Comparison of ENCODE assay signal across 21 mouse cellular contexts in the genomic region with DNA sequence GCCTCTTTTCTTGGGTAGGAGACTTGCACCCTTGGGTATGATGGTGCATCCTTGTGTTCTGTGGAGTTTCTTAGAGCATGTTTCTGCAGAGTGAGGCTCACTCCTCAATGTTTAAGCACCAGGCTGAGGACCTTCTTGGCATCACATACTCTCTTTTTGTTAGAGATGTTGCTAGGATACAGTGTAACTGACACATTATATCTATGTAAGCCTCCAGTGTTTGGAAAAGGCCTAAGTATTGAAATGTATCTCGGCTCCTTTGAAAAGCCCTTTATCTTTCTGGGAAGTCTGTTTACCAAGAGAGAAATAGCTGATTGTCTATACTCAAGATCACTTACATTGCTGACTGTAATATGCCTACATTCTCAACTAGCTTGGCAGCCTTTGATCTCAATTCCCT.
DNase-seq lines count a peak whose midpoint lies in the region; ATAC-seq lines count a peak whose summit lies in the region.
"Had no signal": no experiment of that assay in that cellular context is flagged by ENCODE, and none has a peak within 500 bp of the region (broad histone marks: within the 10 kb centered on the region; RNA-seq: fewer than 3 reads in every experiment).

No protein-coding gene starts in this region.

- DNase-seq in frontal cortex, adult 2 months (ENCODE audit: extremely low spot score in 1 of 2, low spot score in 1 of 2), result no peak
- DNase-seq in hindbrain, embryonic 14.5 days (ENCODE audit: low spot score), result no peak
- peak; percentile 35 for DNase-seq in midbrain, embryonic 14.5 days
- DNase-seq in spleen, adult 18-20 months, result no peak
- DNase-seq in adrenal gland, adult 18-20 months (ENCODE audit: low spot score in 2 of 2), result no peak
- no peak for DNase-seq in cerebellum, adult 9-11 months
- DNase-seq: adrenal gland, adult 8-10 months; cerebellum, adult 11 months; cerebellum, postnatal 36 days; gastrocnemius, adult 2 months; kidney, adult 18-20 months; kidney, postnatal 25 days; layer of hippocampus, adult 9-11 months; lung, postnatal 10 days; thymus, postnatal 36 days had no signal

- WGBS in forebrain, embryonic 12.5 days, result 26% methylated on average over 1 of the region's 1 CpGs
- 7% methylated on average over 1 of the region's 1 CpGs for WGBS in hindbrain, embryonic 14.5 days
- 3% methylated on average over 1 of the region's 1 CpGs for WGBS in midbrain, embryonic 14.5 days

- no peaks in the 10 kb centered on the region for H3K27me3 ChIP-seq in forebrain, embryonic 12.5 days
- H3K27me3 ChIP-seq in hindbrain, embryonic 14.5 days (ENCODE audit: control insufficient read depth, insufficient read depth, low read length), result no peaks in the 10 kb centered on the region
- no peaks in the 10 kb centered on the region for H3K27me3 ChIP-seq in midbrain, embryonic 14.5 days (ENCODE audit: control insufficient read depth, insufficient read depth, low read length)
- H3K27me3 ChIP-seq: CH12.LX; limb, embryonic 13.5 days had no signal

- no peak overlapping the region for H3K27ac ChIP-seq in forebrain, embryonic 12.5 days
- H3K27ac ChIP-seq in hindbrain, embryonic 14.5 days, result no peak overlapping the region
- H3K27ac ChIP-seq in midbrain, embryonic 14.5 days (replicated peaks; ENCODE audit: low read depth, low read length), result no peak overlapping the region
- H3K27ac ChIP-seq: gastrocnemius, adult 2 months; limb, embryonic 13.5 days; liver, embryonic 14.5 days had no signal

- H3K9ac ChIP-seq in forebrain, embryonic 12.5 days, result no peak overlapping the region
- no peak overlapping the region for H3K9ac ChIP-seq in hindbrain, embryonic 14.5 days
- no peak overlapping the region for H3K9ac ChIP-seq in midbrain, embryonic 14.5 days (replicated peaks; ENCODE audit: low read length)
- H3K9ac ChIP-seq: limb, embryonic 13.5 days; liver, embryonic 14.5 days had no signal

- peaks cover 8% of the 10 kb centered on the region for H3K4me1 ChIP-seq in forebrain, embryonic 12.5 days
- no peaks in the 10 kb centered on the region for H3K4me1 ChIP-seq in hindbrain, embryonic 14.5 days (replicated peaks; ENCODE audit: control insufficient read depth, insufficient read depth, low read length)
- peaks cover 12% of the 10 kb centered on the region; the same call in 1 of the 2 replicates for H3K4me1 ChIP-seq in midbrain, embryonic 14.5 days (ENCODE audit: control insufficient read depth, insufficient read depth, low read length)
- H3K4me1 ChIP-seq: limb, embryonic 13.5 days had no signal

- H3K36me3 ChIP-seq in forebrain, embryonic 12.5 days (replicated peaks), result no peaks in the 10 kb centered on the region
- peaks cover 15% of the 10 kb centered on the region for H3K36me3 ChIP-seq in hindbrain, embryonic 14.5 days (replicated peaks; ENCODE audit: control insufficient read depth, insufficient read depth)
- H3K36me3 ChIP-seq in midbrain, embryonic 14.5 days (ENCODE audit: control insufficient read depth, insufficient read depth, low read length), result peaks cover 3% of the 10 kb centered on the region; the same call in 1 of the 2 replicates

- no peak overlapping the region for H3K4me2 ChIP-seq in forebrain, embryonic 12.5 days
- H3K4me2 ChIP-seq in hindbrain, embryonic 14.5 days (replicated peaks), result no peak overlapping the region
- no peak overlapping the region for H3K4me2 ChIP-seq in midbrain, embryonic 14.5 days (ENCODE audit: low read length)
- H3K4me2 ChIP-seq: limb, embryonic 13.5 days had no signal

- H3K9me3 ChIP-seq in forebrain, embryonic 12.5 days, result no peaks in the 10 kb centered on the region
- H3K9me3 ChIP-seq in hindbrain, embryonic 14.5 days (ENCODE audit: control insufficient read depth, low read length), result no peaks in the 10 kb centered on the region
- no peaks in the 10 kb centered on the region for H3K9me3 ChIP-seq in midbrain, embryonic 14.5 days (ENCODE audit: control insufficient read depth, low read length)
- H3K9me3 ChIP-seq: limb, embryonic 13.5 days; megakaryocyte, embryonic 14.5 days had no signal

- H3K4me3 ChIP-seq in forebrain, embryonic 12.5 days (replicated peaks), result no peak overlapping the region
- H3K4me3 ChIP-seq in hindbrain, embryonic 14.5 days (replicated peaks; ENCODE audit: low read length), result no peak overlapping the region
- H3K4me3 ChIP-seq in midbrain, embryonic 14.5 days (replicated peaks; ENCODE audit: low read depth, low read length), result no peak overlapping the region
- H3K4me3 ChIP-seq: gastrocnemius, adult 2 months; limb, embryonic 13.5 days; megakaryocyte, embryonic 14.5 days had no signal

- peak; percentile 75 for ATAC-seq in frontal cortex, adult (ENCODE audit: low TSS enrichment)
- ATAC-seq in forebrain, embryonic 12.5 days (ENCODE audit: low FRiP score), result peak; percentile 51; the same call in 1 of the 2 replicates
- ATAC-seq in hindbrain, embryonic 14.5 days (ENCODE audit: low FRiP score), result peak; percentile 55; the same call in 1 of the 2 replicates
- no peak for ATAC-seq in midbrain, embryonic 14.5 days (ENCODE audit: low FRiP score, low TSS enrichment)
